Mouse (Mus musculus) large intestine, adult 2 months (tissue): Measurements from ENCODE around the gene Hist1h3d. TPM values are rescaled to one million over a fixed set of nuclear protein-coding genes. Genes with fewer than 3 reads are reported as not detected.
"Not testable (repeated sequence)": the region's sequence is repeated elsewhere in the genome, so short reads cannot be mapped to it uniquely, and the experiment has no call there.

Experiments
- DNase-seq: peaks from one replicate; pipeline ENCODE4 v3.0.0-alpha.2; 2012; ENCODE audit warnings: low read depth, low spot score
- WGBS: fragments of 180-500 bp; shearing (Covaris S2); methylation state at CpG from one replicate; pipeline ENCODE4 v1.1.7; 2018; 5-methylcytosine and 5-hydroxymethylcytosine counted together
- polyA plus RNA-seq: library from polyadenylated mRNA; depleted of rRNA; stranded (reverse); fragments of >200 nt; gene quantifications from 2 replicates; pipeline ENCODE4 v1.2.3, GENCODE M21; 2012

Gene Hist1h3d
- polyA plus RNA-seq, 1 experiment, result 9.5 TPM

DNA sequence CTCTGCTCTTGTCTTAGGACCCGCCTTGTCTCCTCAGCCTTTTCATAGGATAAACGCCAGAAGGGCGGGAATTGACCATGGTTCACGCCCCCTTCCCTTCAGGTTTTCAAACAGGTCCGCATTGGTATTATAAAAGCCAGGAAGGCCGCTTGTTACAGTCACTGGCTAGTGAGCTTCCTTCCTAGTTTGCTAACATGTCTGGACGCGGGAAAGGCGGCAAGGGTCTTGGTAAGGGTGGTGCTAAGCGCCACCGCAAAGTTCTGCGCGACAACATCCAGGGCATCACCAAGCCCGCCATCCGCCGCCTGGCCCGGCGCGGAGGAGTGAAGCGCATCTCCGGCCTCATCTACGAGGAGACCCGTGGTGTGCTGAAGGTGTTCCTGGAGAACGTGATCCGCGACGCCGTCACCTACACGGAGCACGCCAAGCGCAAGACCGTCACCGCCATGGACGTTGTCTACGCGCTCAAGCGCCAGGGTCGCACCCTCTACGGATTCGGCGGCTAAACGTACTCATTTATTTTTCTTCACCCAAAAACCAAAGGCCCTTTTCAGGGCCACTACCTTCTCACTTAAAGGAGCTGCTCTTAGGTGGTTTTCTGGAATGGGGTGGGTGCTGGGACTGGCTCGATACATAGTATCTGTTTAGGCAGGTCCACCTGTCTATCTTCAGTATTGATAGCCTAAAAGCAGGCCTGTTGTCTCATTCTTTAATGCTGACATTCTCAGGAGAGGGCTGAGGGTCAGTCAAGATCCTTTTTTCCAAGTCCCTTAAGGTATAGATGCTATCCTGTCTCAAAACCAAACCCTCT, 6.0 kb downstream of the Hist1h3d start, which contains the start of gene Hist1h4d:
Hist1h4d (plus strand) TSS at position 191 of the 811 bp plus-strand sequence.
- peak; percentile 96 for DNase-seq
- under 1% methylated on average over 43 of the region's 43 CpGs for WGBS

DNA sequence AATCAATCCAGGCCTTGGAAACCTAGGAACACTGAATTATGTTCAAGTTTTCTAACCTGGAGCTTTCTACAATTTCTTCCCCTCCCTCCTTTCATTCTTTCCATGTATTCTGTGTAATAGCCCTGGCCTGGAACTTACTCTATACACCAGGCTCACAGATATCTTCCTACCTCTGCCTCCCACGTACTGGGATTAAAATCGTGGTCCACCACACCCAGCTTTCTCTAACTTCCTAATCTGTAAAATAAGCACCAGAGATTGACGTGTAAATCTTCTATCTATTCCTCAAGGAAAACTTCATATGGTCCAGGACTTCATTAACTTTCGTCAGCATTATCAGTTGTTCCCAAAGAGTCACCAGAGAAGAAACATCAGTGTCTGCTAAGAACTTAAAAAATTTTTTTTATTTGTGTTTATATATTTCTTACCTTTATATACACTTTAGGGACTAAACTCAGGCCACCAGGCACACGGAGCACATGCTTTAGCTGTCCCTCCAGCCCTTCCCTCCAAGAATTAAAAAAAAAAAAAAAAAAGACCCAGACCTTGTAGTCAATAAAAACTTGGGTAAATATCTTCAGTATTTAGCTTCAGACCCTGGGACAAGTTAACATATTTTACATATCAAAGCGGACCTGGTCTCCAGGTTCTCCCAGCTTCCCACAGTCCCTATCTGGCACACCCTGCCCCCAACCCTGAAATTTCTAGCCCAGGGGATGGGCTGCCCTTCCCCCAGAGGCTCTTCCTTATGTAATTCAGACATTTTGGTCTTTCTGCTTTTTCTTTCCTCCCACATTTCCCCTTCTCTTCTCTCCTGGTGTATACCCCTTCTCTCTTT, 6.9 kb downstream of the Hist1h3d start:
- 20% methylated on average over 6 of the region's 6 CpGs for WGBS

DNA sequence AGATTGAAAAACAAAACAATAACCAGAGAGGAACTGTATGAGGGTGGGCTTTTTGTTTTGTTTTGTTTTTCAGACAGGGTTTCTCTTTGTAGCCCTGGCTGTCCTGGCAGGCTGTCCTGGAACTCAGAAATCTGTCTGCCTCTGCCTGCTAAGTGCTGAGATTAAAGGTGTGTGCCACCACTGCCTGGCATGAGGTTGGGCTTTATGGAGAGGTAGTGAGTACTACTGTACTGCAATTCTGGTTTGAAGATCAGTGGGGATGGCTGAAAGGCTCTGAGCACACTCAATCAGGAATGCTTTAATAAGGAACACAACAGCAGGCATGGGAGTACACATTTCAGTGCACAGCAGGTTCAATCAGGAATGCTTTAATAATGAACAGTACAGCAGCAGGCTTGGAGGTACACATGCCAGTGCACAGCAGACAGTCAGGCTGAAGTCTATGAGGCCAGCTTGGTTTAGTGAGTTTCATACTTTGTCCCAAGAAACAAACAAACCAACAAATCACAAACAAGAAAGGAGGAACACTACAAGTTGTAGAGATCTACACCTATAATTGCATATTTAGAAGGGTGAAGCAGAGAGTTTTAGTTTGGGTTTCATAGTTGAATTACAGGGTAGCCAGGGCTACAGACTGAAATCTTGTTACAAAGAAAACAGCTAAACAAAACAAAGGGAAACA, 8.0 kb downstream of the Hist1h3d start:
- DNase-seq, result no peak

More for the DNA sequence above, 6.9 kb downstream of the Hist1h3d start:
- no peak for DNase-seq

DNA sequence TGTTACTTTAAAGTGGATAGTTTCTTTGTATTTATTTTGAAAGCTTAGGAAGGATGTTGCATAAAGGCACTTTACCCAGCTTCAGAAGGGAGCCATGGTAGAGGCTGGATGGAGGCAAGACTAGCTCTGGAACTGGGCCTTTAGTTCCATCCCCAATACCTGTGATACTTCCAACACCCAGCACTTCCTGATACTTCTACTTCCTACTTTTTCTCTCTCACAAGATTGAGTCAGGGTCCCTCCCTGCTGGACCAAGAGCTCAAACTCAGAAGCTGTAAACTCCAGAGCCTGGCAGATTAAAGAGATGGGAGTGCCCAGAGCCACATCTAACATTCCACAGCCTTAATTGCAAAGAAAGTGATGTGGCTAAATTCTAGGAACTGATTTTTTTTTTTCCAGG, 8.8 kb downstream of the Hist1h3d start:
- no peak for DNase-seq

DNA sequence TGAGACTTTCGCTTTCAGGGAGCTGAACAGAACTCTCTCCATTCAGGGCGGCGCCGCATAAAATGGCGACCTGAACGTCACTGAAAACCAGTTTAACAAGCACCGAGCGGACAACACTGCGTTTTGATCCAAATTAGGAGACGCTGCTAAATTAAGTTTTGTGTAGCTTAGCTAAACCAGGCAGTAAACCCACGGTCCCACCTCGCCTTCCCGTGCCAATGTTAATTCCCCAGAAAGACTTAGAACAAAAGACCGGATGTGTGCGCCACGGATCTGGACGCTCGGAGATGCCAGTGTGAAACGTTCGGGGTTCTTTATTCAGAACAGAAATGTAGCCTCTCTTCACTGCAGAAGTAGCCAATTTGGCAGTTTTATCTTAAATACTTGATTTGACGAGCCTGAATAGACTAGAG, 9.5 kb downstream of the Hist1h3d start:
- WGBS, result under 1% methylated on average over 21 of the region's 21 CpGs
- DNase-seq, result no peak

DNA sequence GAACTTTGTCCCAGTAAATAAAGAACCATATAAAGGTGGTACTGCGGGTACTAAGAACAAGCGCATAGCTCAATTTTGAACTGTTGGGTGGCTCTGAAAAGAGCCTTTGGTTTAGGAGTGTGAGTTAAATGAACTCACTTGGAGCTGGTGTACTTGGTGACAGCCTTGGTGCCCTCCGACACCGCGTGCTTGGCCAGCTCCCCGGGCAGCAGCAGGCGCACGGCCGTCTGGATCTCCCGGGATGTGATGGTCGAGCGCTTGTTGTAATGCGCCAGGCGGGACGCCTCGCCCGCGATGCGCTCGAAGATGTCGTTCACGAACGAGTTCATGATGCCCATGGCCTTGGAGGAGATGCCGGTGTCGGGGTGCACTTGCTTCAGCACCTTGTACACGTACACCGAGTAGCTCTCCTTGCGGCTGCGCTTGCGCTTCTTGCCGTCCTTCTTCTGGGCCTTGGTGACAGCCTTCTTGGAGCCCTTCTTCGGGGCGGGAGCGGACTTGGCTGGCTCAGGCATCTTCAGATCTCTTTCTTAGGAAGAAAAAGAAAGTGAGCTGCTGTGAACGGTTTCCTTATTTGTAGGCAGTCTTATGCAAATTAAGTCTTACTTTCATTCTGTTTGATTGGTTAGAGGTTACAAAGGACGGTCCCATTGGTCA, 10.0 kb downstream of the Hist1h3d start:
- under 1% methylated on average over 34 of the region's 36 CpGs for WGBS
- DNase-seq, result peak; percentile 81

DNA sequence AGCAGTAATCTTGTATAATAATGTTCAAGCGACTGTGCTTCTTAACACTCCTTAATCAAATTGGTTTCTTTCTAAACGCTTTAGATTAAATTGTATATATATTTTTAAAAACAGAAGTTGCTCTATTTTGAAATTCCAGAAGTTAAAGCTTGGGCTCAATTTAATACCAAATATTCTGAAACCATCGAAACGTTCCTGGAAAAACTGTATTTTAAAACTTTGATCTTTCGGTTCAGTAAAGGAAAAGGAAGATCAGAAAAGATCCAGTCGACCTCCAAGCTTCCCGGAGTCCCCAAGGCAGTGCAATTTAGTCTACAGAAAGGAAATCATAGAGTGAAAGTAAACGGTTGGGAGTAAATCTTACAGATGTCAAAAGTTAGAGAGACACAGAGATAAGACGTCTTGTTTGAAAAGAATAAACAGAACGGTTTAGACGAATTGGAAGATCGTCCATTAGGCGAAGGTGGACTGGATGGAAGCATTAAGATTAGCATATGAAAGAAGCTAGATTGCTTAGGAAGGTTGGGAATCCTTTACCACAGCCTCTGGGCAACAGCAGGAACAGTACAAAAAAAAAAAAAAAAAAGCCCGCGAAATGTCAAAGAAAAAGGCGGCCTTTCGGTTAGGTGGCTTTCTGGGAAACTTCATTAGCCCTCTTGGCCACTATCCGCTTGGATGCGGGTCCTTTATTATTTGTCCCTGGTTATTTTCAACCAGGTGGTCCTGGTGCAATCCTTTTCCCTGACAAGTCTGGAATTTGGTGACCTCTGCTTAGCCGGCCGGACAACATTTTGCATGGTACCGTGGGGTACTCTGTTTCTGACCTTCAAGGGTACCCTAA, 10.8 kb downstream of the Hist1h3d start:
- DNase-seq, result no peak
- WGBS, result 1% methylated on average over 22 of the region's 22 CpGs

DNA sequence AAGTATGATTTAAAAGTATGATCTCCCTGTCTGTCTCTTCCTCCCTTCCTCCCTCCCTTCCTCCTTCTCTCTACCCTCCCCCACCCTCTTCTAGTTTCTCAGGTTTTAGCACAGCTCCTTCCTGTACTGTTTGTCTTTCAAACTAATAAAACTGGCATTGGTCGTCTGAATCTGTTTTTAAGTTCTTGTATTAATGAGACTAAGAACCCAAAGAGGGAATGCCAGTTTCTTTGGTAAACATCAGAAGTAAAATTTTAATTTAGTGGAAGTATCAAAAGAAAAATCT, 11.3 kb downstream of the Hist1h3d start:
- WGBS, result 2% methylated on average over 1 of the region's 1 CpGs
- DNase-seq, result no peak

DNA sequence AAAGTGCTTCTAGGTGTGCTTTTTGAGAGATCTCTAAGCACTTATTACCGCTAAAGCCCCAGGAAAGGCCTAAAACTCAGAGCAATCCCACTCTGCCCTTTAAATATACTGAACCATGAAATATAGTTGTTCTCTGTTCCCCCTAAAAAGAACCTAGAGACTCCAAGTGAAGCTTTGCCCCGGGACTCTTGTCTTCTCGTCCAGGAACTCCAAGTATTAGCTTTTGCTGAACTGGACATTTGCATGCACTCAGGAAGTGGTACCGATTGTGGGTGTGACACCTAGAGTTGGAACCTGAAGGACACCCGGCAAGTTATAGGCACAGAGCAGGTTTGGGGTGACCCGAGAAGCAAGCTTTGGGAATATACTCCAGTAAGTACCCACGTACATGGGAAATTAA, 15.6 kb downstream of the Hist1h3d start:
- DNase-seq, result no peak
- WGBS, result 93% methylated on average over 7 of the region's 7 CpGs

DNA sequence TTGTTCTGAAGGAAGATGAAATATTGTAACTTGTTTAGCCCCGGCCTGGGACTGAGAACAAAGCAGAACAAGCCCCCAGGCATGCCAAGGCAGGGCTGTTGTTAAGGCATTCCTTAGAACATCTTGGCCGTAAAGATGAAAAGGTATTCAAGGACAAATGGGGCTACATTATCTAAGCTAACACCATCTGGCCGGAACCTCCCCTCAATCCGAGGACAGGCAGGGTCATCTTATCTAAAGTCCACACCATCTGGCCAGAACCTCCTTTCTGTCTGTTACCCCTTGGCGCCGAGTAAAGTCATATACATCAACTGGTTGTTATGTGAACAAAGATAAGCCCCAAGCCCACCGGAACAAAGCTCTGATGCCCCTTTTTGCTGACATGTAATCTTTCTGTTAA, 16.3 kb downstream of the Hist1h3d start:
- 85% methylated on average over 7 of the region's 7 CpGs for WGBS
- not testable (repeated sequence) for DNase-seq

DNA sequence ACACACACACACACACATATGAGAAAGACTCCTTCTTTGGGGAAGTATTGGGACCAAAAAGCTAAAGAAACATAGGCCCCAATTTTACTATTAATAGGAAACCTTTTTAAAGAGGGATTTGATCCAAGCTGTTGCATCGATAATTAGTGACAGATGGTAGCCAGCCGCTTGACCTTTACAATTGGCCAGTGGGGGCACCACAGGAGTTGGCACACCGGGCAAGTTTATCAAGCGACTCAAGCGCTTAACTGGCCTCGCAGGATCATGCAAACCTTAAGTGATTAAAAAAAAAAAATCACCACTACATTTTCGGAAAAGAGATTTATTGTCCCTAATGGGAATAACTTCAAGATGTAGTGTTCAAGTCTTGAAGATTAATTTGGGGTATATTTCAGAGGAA, 17.1 kb downstream of the Hist1h3d start:
- no peak for DNase-seq
- 40% methylated on average over 7 of the region's 7 CpGs for whole genome bisulfite sequencing

DNA sequence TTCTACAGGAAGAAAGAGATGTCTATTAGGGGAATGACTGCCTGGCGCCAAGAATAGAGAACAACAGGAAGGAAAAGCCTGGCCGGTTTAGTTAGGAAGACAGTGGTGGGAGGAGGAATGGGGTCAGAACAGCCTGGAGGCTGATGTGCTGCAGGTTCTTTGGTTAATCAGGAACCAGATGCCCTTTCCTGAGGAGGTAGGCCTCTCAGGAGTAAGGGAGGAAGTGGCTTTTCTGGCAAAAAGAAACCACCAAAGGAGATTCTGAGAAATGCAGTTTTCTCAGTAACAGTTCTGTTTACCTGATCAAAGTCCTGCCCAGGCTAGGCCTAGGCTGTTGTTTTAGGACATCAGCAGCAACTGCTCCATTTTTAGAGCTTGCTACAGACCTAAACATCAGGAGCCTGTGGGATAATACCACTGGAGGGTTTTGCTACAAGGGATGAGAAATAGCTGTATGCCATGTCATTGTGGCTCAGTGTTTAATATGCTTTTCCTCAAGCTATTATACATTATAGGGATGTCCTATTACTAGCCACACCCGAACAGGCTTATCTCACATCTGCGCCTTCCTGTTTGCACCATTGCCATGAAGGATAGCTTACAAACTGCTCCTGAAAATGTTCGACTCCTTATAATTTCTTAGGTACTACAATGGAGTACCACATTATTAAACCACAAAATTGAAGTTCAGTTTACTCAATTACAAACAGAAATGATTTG, 17.6 kb downstream of the Hist1h3d start:
- DNase-seq, result no peak
- WGBS, result 23% methylated on average over 5 of the region's 5 CpGs

DNA sequence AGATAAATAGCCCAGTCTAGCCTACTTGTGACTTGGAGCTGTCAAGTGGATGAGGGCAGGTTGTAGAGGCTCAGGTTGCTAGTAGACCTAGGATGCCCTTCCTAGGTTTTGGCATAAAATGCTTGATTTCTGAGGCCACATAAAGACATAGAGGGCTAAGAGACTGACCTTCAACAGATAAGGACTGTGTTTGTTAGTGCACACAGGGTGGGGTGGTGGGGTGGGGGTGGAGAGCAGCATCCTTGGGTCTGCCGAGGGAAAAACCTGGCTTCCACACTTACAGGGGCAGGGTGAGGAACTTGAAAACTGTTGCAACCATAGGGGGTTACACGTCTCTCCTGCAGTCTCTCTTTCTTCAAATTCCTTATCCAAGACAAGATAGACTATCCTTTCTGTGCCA, 19.6 kb downstream of the Hist1h3d start:
- DNase-seq, result no peak
- 44% methylated on average over 2 of the region's 2 CpGs for WGBS

DNA sequence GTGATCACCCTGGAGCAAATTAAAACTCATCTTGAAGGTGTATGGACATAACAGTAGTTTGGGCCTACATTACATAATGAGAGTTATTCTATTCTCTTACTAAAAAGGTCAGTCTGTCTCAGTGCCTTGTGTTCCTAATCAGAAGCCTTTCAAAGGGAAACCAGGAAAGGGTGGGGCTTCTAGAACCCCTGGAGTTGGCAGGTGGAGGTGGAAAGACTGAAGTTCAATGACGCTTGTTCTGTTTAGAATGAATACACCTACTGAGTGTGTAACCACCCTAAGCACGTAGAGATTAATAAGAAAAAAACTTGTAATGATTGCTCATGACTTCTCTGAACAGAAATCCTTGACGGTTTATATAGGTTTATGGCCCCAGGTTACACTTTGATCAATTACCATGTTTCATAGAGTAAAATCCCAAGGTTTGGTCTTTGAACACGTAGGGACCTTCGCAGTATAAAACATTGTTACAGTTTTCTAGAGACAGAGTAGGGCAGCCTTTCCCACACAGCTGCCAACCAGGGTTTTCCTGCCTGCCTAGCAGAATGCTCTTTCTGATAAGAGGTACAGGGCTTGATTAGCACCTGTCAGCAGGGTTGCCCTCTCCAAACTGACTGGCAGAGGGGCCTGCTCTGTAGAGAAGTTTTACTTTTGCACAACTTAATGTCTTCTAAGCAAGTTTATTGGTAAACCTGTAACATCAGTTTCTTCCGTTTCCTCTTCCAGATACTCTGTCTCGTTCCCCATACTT, 20.2 kb downstream of the Hist1h3d start:
- DNase-seq, result no peak
- 40% methylated on average over 7 of the region's 7 CpGs for WGBS

DNA sequence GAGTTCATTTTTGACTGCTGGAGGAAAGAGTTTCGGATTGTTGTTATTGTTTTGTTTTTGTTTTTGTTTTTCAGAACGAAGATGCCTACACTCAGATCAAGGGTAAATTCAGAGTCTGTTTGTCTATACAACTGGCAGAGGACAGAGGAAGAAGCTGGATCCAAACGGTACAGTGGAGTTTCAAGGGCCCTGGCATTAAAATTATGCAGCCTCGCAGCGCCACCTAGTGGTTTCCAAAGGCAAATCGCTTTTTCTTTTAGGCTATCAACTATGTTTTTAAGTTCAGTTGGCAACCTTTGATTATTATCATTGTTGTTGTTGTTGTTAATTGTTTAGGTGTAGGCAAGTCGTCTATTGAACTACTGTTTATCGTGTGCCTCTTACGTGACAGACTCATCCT, 22.4 kb downstream of the Hist1h3d start:
- peak; percentile 74 for DNase-seq
- WGBS, result 6% methylated on average over 9 of the region's 9 CpGs

DNA sequence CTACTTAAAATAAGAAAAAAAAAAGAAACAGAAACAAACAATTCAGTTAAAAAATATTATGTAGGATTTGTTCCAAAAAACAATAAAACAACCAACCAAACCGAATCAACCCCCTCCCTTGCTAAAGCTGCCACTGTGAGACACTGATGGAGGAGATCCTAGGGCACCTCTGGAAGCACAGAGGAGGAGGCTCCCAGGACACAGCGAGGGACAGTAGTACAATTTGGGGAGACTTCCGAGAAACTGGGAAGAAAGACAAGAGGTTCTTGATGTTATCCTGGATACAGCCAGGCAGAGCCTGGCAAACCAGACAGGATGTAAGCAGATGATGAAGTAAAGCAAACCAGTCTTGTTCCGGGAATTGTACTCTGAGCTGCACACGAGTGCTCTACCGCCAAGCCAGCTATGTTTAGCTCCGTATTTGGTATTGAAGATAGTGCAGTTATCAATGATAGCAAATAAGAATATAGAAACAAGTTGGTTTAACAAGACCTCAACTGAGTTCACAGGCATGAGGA, 27.7 kb downstream of the Hist1h3d start:
- WGBS, result 68% methylated on average over 7 of the region's 7 CpGs

DNA sequence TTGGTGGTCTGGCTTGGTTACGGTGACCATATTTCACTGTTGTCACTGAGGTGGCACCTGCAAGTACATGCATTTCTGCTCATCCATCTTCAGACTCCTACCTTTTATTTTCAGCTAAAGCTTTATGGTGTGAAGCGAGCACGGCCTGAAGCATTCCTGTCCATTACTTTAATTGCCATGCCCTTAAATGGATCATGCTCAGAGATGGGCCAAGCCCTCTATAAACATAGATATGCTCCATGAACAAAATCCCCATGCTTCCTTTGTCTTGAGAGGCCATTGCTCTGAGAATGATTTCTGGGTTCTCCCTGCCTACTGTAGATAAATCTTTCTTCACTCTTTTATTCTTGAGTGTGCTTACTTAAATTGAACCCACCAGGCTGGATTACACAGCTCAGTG, 28.9 kb downstream of the Hist1h3d start:
- WGBS, result 69% methylated on average over 3 of the region's 3 CpGs
- DNase-seq, result no peak

More for the DNA sequence above, 27.7 kb downstream of the Hist1h3d start:
- no peak for DNase-seq

DNA sequence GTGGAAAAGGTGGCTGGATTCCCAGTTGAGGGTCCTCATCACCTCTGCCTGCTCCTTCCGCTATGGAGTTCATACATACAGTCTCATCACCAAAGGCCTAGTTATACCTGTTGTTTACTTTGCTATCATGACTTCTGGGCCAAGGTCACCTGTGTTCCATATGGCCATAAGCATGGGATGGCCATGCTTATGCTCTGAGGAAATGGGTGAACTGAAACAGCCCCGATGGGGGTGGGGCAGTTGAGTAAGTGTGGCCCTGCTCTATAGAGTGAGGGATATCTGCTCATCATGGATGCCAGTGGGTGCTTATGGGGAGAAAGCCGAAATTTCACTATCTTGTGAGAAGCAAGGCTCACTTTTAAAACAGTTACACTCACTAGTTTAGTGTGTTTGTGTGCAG, 29.5 kb downstream of the Hist1h3d start:
- no peak for DNase-seq
- 93% methylated on average over 3 of the region's 3 CpGs for WGBS
